Mouse (Mus musculus): ENCODE data around the gene Armc5. TPM values are rescaled to one million over a fixed set of nuclear protein-coding genes. Genes with fewer than 3 reads are reported as not detected.
A peak's percentile ranks its signal among the peaks of the same experiment; 100 is the strongest.

Armc5 gene
- total and polyA plus RNA-seq, 3 experiments = 14.6 to 23.7 TPM; not detected in 1

GRCm38 (mm10) chr7:128206152-128206551 lies 31.0 kb upstream of the Armc5 start, which contains the start of gene Cox6a2 (continued):
- TF ChIP-seq MEF2A (IDR thresholded peaks at IDR 0.05; ENCODE audit: extremely low read depth, insufficient replicate concordance, low read depth, low read length, poor library complexity, severe bottlenecking) (peak; percentile 87; the same call in 1 of the 2 replicates), NRF1 (IDR thresholded peaks at IDR 0.05; ENCODE audit: insufficient read depth, low read depth, low read length, poor library complexity, severe bottlenecking) (no peak), MXI1 (IDR thresholded peaks at IDR 0.05; ENCODE audit: low read depth, low read length) (peak; percentile 63; the same call in 1 of the 2 replicates), MAZ (IDR thresholded peaks at IDR 0.05; ENCODE audit: low read depth, low read length) (no peak), POLR2AphosphoS5 (IDR thresholded peaks at IDR 0.05; ENCODE audit: borderline replicate concordance, low read depth, low read length) (no peak), EP300 (IDR thresholded peaks at IDR 0.05; ENCODE audit: low read depth in 1 of 2, low read length in 2 of 2) (peak in 1 of 2 experiments; percentile 34; a peak in 1 of 4 replicates), RAD21 (IDR thresholded peaks at IDR 0.05; ENCODE audit: low read depth, low read length) (no peak), E2F4 (IDR thresholded peaks at IDR 0.05; ENCODE audit: borderline replicate concordance, low read depth, low read length) (no peak)

GRCm38 (mm10) chr7:128208187-128208586 lies 29.0 kb upstream of the Armc5 start:
- H3K36me3 ChIP-seq (ENCODE audit: control insufficient read depth in 1 of 2, insufficient read depth in 2 of 2, low read length in 2 of 2) = no peaks in the 10 kb centered on the region
- no peak overlapping the region for H3K27ac ChIP-seq (ENCODE audit: control insufficient read depth, low read depth, low read length)
- DNase-seq (ENCODE audit: low read depth, low spot score) = peak; percentile 74
- H3K4me1 ChIP-seq (ENCODE audit: control insufficient read depth in 1 of 2, insufficient read depth in 2 of 2, low read length in 2 of 2) = peaks cover 2 to 6% of the 10 kb centered on the region in 2 experiments; a peak in 2 of 4 replicates
- H3K27me3 ChIP-seq (ENCODE audit: control insufficient read depth in 1 of 2, insufficient read depth in 2 of 2, low read length in 2 of 2) = peaks cover 4 to 6% of the 10 kb centered on the region in 2 experiments
- H3K4me3 ChIP-seq (ENCODE audit: control insufficient read depth in 1 of 2, insufficient read depth in 1 of 2, low read depth in 2 of 2, low read length in 2 of 2) = no peak overlapping the region
- H3K9me3 ChIP-seq (replicated peaks; ENCODE audit: insufficient read depth, low read length) = no peaks in the 10 kb centered on the region
- H3K79me2 ChIP-seq (ENCODE audit: control insufficient read depth, insufficient read depth, low read length, poor library complexity) = no peaks in the 10 kb centered on the region
- no peak overlapping the region for H3K9ac ChIP-seq (ENCODE audit: control insufficient read depth, low read depth, low read length, poor library complexity, severe bottlenecking)
- no peak for TF ChIP-seq MXI1 (IDR thresholded peaks at IDR 0.05; ENCODE audit: low read depth, low read length)
- TF ChIP-seq GABPA (IDR thresholded peaks at IDR 0.05; ENCODE audit: low read depth, low read length) = no peak
- TF ChIP-seq E2F4 (IDR thresholded peaks at IDR 0.05; ENCODE audit: borderline replicate concordance, low read depth, low read length) = no peak
- TF ChIP-seq MYC (IDR thresholded peaks at IDR 0.05; ENCODE audit: low read depth, low read length) = no peak
- TF ChIP-seq JUND (IDR thresholded peaks at IDR 0.05; ENCODE audit: low read depth, low read length) = no peak
- no peak for TF ChIP-seq CHD1 (IDR thresholded peaks at IDR 0.05; ENCODE audit: low read depth, low read length)
- TF ChIP-seq NELFE (IDR thresholded peaks at IDR 0.05; ENCODE audit: low read depth, low read length) = no peak
- no peak for TF ChIP-seq ETS1 (IDR thresholded peaks at IDR 0.05; ENCODE audit: low read depth, low read length)
- no peak for TF ChIP-seq EP300 (IDR thresholded peaks at IDR 0.05; ENCODE audit: low read depth in 1 of 2, low read length in 2 of 2)
- TF ChIP-seq ELF1 (IDR thresholded peaks at IDR 0.05; ENCODE audit: low read depth, low read length) = no peak
- no peak for TF ChIP-seq ZNF384 (IDR thresholded peaks at IDR 0.05; ENCODE audit: low read depth, low read length)
- no peak for TF ChIP-seq GATA1 (IDR thresholded peaks at IDR 0.05; ENCODE audit: low read depth, low read length)
- peak; percentile 80 to 96 (median 88) for TF ChIP-seq CTCF (IDR thresholded peaks at IDR 0.05 in 2 of 3, conservative IDR thresholded peaks at IDR 0.05 in 1 of 3; ENCODE audit: control insufficient read depth in 1 of 3, insufficient read depth in 1 of 3, low read depth in 2 of 3, low read length in 3 of 3, poor library complexity in 1 of 3, severe bottlenecking in 1 of 3)
- no peak for TF ChIP-seq USF2 (IDR thresholded peaks at IDR 0.05; ENCODE audit: borderline replicate concordance in 1 of 2, insufficient read depth in 1 of 2, low read depth in 1 of 2, low read length in 2 of 2)
- TF ChIP-seq SMC3 (IDR thresholded peaks at IDR 0.05; ENCODE audit: low read depth, low read length) = peak; percentile 96
- no peak for TF ChIP-seq MAFK (IDR thresholded peaks at IDR 0.05; ENCODE audit: borderline replicate concordance, low read depth, low read length)
- TF ChIP-seq ZMIZ1 (IDR thresholded peaks at IDR 0.05; ENCODE audit: low read depth, low read length) = no peak
- peak; percentile 96 for TF ChIP-seq RAD21 (IDR thresholded peaks at IDR 0.05; ENCODE audit: low read depth, low read length)
- TF ChIP-seq TAL1 (IDR thresholded peaks at IDR 0.05; ENCODE audit: low read length) = no peak
- no peak for TF ChIP-seq RCOR1 (IDR thresholded peaks at IDR 0.05; ENCODE audit: low read depth, low read length)
- no peak for TF ChIP-seq CHD2 (IDR thresholded peaks at IDR 0.05; ENCODE audit: low read length)
- TF ChIP-seq HCFC1 (IDR thresholded peaks at IDR 0.05; ENCODE audit: low read depth, low read length) = no peak
- TF ChIP-seq NRF1 (IDR thresholded peaks at IDR 0.05; ENCODE audit: insufficient read depth, low read depth, low read length, poor library complexity, severe bottlenecking) = no peak
- TF ChIP-seq MAZ (IDR thresholded peaks at IDR 0.05; ENCODE audit: low read depth, low read length) = no peak
- no peak for TF ChIP-seq TBP (IDR thresholded peaks at IDR 0.05; ENCODE audit: low read depth, low read length)
- TF ChIP-seq ZC3H11A (IDR thresholded peaks at IDR 0.05; ENCODE audit: low read depth, low read length) = peak; percentile 89
- no peak for TF ChIP-seq UBTF (IDR thresholded peaks at IDR 0.05; ENCODE audit: borderline replicate concordance, insufficient read depth, low read depth, low read length)
- no peak for TF ChIP-seq MYB (IDR thresholded peaks at IDR 0.05; ENCODE audit: low read depth, low read length)
- TF ChIP-seq POLR2A (IDR thresholded peaks at IDR 0.05; ENCODE audit: control insufficient read depth in 1 of 2, insufficient read depth in 1 of 2, low read depth in 1 of 2, low read length in 2 of 2, poor library complexity in 1 of 2) = no peak
- TF ChIP-seq SIN3A (IDR thresholded peaks at IDR 0.05; ENCODE audit: low read length) = no peak
- no peak for TF ChIP-seq TCF12 (IDR thresholded peaks at IDR 0.05; ENCODE audit: low read depth, low read length)
- no peak for TF ChIP-seq USF1 (IDR thresholded peaks at IDR 0.05; ENCODE audit: low read depth, low read length)

Measured in MEL (cell line).